Mouse (Mus musculus) stomach, embryonic 14.5 days (tissue): Measurements from ENCODE around the gene Fndc3b. TPM values are rescaled to one million over a fixed set of nuclear protein-coding genes. Genes with fewer than 3 reads are reported as not detected.

Source experiments
- ATAC-seq: fragments of 200-750 bp; cut with Nextera tagmentation; 2 replicates; pipeline ENCODE4 v1.8.0; 2017; ENCODE audit warnings: low read depth, moderate TSS enrichment; ENCODE audit not compliant: insufficient number of reproducible peaks, insufficient read depth, low FRiP score
- H3K27ac ChIP-seq: fragments of 300-500 bp; sonication (generic); 2 replicates; pipeline ENCODE4 v1.5.1; 2014; ENCODE audit warnings: mild to moderate bottlenecking, low read length, moderate library complexity, mixed read lengths
- H3K27me3 ChIP-seq: fragments of 300-500 bp; sonication (generic); 2 replicates; pipeline ENCODE4 v1.6.1; 2014; ENCODE audit warnings: low read length, control low read depth, mixed read lengths; ENCODE audit not compliant: control insufficient read depth, insufficient read depth
- H3K36me3 ChIP-seq: fragments of 300-500 bp; sonication (generic); 2 replicates; pipeline ENCODE4 v1.6.1; 2014; ENCODE audit warnings: mild to moderate bottlenecking, control low read depth, low read length, moderate library complexity, mixed read lengths; ENCODE audit not compliant: control insufficient read depth, insufficient read depth
- H3K4me1 ChIP-seq: fragments of 300-500 bp; sonication (generic); 2 replicates; pipeline ENCODE4 v1.6.1; 2014; ENCODE audit warnings: low read length, control low read depth, mixed read lengths; ENCODE audit not compliant: control insufficient read depth, insufficient read depth
- H3K4me2 ChIP-seq: fragments of 300-500 bp; sonication (generic); replicated peaks from 2 replicates; pipeline ENCODE4 v1.6.1; 2014; ENCODE audit warnings: low read depth, low read length, control low read depth
- H3K4me3 ChIP-seq: fragments of 300-500 bp; sonication (generic); 2 replicates; pipeline ENCODE4 v1.5.1; 2014; ENCODE audit warnings: low read depth, low read length, control low read depth
- H3K9ac ChIP-seq: fragments of 300-500 bp; sonication (generic); replicated peaks from 2 replicates; pipeline ENCODE4 v1.6.1; 2014; ENCODE audit warnings: low read depth, mild to moderate bottlenecking, control low read depth, low read length, moderate library complexity, mixed read lengths
- H3K9me3 ChIP-seq: fragments of 300-500 bp; sonication (generic); 2 replicates; pipeline ENCODE4 v1.6.1; 2016; ENCODE audit warnings: low read depth, low read length, control low read depth; ENCODE audit not compliant: control insufficient read depth
- WGBS: fragments of 180-500 bp; shearing (Covaris S2); extraction: QIAGEN DNeasy Blood & Tissue Kit; methylation state at CpG from one replicate; pipeline ENCODE4 v1.1.7; 2014; 5-methylcytosine and 5-hydroxymethylcytosine counted together
- polyA plus RNA-seq: library from polyadenylated mRNA; unstranded; fragments of >200 nt; fragmentation: Nextera tagmentation; extraction: Ambion mirVana; gene quantifications from 2 replicates; pipeline ENCODE4 v1.2.1, GENCODE M21; 2014

The Fndc3b gene
- polyA plus RNA-seq, 1 experiment from 2014 or later = 33.3 TPM

DNA sequence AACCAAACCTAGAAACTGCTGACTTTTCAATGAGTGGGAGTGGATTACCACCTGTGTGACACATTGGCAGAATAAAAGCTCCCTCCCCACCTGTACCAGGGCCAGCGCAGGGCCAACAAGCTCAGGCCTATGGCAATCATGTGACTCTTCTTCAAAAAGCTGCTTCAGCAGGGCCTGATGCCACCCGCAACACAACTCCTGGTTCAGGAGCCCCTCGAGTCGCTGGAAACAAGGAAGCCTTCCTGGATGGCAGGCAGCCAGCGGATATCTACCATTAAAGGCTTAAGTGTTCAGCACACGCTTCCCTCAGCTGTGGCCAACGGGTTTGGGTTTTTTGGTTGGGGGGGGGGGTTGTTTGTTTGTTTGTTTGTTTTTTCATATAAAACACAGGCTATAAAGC is 37.4 kb downstream of the Fndc3b start:
- 57% methylated on average over 7 of the region's 7 CpGs for WGBS
- Histone ChIP-seq H3K27ac (no peak overlapping the region), H3K4me1 (0 out of 2 replicates have a peak, but pooled peaks cover 4% of the 10 kb centered on the region), H3K27me3 (no peaks in the 10 kb centered on the region), H3K9me3 (no peaks in the 10 kb centered on the region), H3K36me3 (no peaks in the 10 kb centered on the region), H3K9ac (no peak overlapping the region), H3K4me2 (no peak overlapping the region), H3K4me3 (no peak overlapping the region)
- ATAC-seq = no peak

DNA sequence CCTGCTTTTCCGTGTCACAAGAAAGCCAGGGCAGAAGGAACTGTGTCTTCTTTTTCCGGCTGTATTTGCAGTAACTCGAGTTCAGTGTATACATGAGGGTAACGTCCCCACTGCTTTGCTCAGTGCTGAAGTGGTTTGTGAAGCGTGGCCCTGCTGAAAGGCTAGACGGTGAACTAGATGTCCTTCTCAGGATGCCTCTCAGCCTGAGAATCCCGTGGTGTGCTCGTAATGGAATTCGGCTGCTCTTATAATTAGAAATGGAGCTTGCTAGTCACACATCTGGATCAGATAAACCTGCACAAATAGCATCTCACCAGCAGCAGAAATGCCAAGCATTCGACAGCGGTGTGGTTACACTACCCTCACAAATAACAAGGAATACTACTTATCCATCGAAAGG is 40.7 kb downstream of the Fndc3b start:
- Histone ChIP-seq H3K9me3 (no peaks in the 10 kb centered on the region), H3K4me3 (no peak overlapping the region), H3K9ac (no peak overlapping the region), H3K27ac (no peak overlapping the region), H3K36me3 (no peaks in the 10 kb centered on the region), H3K4me2 (no peak overlapping the region), H3K27me3 (no peaks in the 10 kb centered on the region), H3K4me1 (peaks cover 5% of the 10 kb centered on the region; the same call in 1 of the 2 replicates)
- WGBS = 67% methylated on average over 12 of the region's 12 CpGs
- no peak for ATAC-seq

DNA sequence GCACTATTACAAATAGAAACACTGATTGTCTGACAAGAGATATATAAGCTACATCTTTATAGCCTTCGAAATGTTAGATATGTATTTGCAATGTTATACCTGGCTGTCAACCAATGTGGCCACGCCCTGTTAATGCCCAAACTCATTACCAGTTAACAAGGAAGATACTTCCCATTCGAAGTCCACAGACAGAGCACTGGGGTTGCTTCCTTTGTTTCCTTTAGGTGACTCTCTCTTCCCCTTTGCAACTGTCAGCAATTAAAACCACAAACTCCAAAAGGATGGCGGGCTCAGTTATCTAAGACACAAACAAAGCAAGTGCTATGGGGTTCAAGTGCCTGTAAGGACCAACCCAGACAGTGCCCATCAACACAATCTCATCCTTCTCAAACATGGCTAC is 43.8 kb downstream of the Fndc3b start:
- 85% methylated on average over 4 of the region's 4 CpGs for WGBS
- Histone ChIP-seq H3K4me3 (no peak overlapping the region), H3K27ac (no peak overlapping the region), H3K27me3 (no peaks in the 10 kb centered on the region), H3K4me1 (peaks cover 12% of the 10 kb centered on the region; the same call in 1 of the 2 replicates), H3K36me3 (no peaks in the 10 kb centered on the region), H3K9me3 (no peaks in the 10 kb centered on the region), H3K4me2 (no peak overlapping the region), H3K9ac (no peak overlapping the region)
- no peak for ATAC-seq

DNA sequence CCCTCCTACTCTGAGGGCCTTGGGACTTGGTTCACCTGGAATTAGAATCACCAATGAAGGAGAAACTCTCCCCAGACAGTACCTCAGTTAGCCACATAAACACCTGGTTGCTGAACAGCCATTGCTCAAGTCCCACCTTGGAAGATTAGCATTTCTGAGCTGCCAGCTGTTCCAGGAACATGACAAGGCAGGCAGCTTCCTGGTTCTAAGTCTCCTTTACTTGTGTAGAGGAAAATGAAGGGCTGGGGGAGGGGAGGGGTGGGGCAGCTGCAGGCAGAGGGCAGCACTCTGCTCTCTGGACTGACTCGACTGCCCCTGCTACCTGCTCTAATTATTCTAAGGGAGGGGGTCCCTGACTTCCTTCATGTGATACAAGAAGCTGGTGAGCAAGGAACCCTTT is 45.8 kb downstream of the Fndc3b start:
- Histone ChIP-seq H3K27me3 (no peaks in the 10 kb centered on the region), H3K4me2 (no peak overlapping the region), H3K36me3 (no peaks in the 10 kb centered on the region), H3K9ac (no peak overlapping the region), H3K4me3 (no peak overlapping the region), H3K9me3 (no peaks in the 10 kb centered on the region), H3K27ac (no peak overlapping the region), H3K4me1 (peaks cover 12% of the 10 kb centered on the region; the same call in 1 of the 2 replicates)
- ATAC-seq = 0 out of 2 replicates have a peak, but pooled peaks have one; percentile 53
- WGBS = 11% methylated on average over 1 of the region's 1 CpGs

DNA sequence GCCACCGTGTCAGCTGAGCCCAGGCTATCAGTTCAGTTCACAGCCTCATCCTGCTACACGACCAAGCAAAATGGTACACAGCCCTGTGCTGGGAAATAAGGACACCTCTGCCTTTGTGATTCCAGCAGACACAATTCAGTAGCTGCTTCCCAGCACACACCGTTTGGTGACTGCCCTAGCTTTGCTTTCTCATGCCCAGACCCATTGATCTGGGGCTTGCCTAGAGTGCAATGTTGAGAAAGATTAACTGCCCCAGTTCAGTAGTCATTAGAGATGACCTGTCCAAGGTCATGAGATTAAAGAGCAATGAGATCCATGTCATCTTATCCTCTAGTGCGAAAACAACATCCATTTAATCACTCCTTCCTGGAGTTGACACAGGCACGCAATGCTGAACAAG is 47.9 kb downstream of the Fndc3b start:
- ATAC-seq = no peak
- Histone ChIP-seq H3K9me3 (no peaks in the 10 kb centered on the region), H3K4me1 (peaks cover 12% of the 10 kb centered on the region; the same call in 1 of the 2 replicates), H3K9ac (no peak overlapping the region), H3K27me3 (no peaks in the 10 kb centered on the region), H3K27ac (no peak overlapping the region), H3K4me2 (no peak overlapping the region), H3K4me3 (no peak overlapping the region), H3K36me3 (no peaks in the 10 kb centered on the region)
- 50% methylated on average over 5 of the region's 5 CpGs for WGBS

DNA sequence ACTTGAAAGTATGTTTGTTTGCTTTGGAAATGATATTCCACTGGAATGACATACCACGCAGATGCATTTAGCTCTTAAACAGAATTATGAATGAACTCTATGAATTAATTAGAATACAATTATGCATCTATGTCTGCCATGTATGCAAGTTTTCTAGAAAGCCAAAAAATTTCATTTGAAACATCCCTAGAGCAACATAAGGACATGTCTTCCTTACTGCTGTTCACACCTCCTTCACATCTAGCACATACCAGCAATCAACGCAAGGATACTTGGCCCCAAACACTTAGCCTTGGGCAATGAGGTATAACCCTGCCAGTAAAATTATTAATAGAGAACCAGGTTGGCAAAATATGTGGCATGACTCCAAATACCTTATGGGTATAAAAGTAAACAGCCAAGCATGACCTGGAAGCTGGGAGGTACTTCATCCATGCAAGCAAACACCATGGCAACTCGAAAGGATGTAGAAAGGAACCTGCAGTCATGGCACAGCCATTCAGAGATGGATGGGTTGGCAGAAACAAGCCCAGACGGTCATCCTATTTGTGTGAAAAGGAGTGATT is 52.8 kb downstream of the Fndc3b start:
- ATAC-seq = no peak
- H3K9ac ChIP-seq = no peak overlapping the region
- H3K9me3 ChIP-seq = no peaks in the 10 kb centered on the region
- H3K4me1 ChIP-seq = peaks cover 17% of the 10 kb centered on the region; the same call in 1 of the 2 replicates
- H3K27me3 ChIP-seq = no peaks in the 10 kb centered on the region
- no peak overlapping the region for H3K27ac ChIP-seq
- no peaks in the 10 kb centered on the region for H3K36me3 ChIP-seq
- H3K4me3 ChIP-seq = no peak overlapping the region
- WGBS = 86% methylated on average over 4 of the region's 4 CpGs
- H3K4me2 ChIP-seq = no peak overlapping the region

DNA sequence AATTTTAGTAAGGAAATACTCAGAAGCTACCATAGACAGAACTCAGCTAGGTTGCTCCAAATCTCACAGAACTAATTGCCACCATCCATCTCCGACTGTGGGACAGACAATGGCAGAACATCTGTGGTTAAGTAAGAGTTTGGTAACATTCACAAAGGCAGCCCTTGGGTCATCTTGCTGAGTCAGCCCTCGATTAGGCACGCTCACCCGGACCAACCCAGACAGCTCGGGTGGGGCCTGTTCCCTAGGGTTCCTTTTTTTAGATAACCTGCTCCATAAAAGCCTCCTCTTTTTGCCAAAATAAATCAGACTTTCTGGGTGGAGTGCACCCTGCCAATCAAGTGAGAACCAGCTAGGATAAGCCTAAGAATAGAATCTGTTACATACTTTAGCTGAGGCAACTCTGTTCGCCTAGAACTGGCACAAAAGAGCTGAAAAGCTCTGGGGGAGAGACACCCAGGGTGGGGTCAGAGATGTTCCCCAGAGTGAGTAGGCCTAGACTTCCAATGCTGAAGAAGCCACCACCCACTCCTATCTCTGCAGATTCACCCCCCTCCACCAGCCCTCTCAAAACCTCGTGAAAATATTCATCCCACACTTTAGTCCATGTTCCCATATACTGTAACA is 54.2 kb downstream of the Fndc3b start:
- H3K4me2 ChIP-seq = no peak overlapping the region
- no peak overlapping the region for H3K9ac ChIP-seq
- no peak overlapping the region for H3K27ac ChIP-seq
- WGBS = 53% methylated on average over 7 of the region's 7 CpGs
- H3K36me3 ChIP-seq = no peaks in the 10 kb centered on the region
- no peak for ATAC-seq
- H3K4me1 ChIP-seq = peaks cover 25% of the 10 kb centered on the region
- H3K27me3 ChIP-seq = no peaks in the 10 kb centered on the region
- H3K4me3 ChIP-seq = no peak overlapping the region
- no peaks in the 10 kb centered on the region for H3K9me3 ChIP-seq

DNA sequence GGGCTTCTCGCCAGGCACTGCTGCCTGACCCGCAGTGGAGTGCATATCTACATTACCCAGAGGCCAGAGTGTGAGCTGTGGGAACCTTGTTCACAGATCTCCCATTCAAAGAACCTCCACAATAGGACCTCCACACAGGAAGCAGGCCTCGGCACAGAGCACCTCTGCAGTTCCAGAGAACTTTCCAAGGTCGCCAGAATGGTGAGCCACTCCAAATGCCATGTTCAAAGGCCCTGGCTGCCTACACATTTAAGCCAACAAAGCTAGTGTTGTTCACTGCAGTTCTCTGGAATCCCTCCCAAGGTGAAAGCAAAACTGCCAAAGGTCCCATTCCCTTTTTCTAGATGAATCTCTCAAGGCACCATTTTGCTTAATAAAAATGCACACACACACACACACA is 55.4 kb downstream of the Fndc3b start:
- Histone ChIP-seq H3K4me2 (no peak overlapping the region), H3K27ac (no peak overlapping the region)
- WGBS = 70% methylated on average over 4 of the region's 4 CpGs

DNA sequence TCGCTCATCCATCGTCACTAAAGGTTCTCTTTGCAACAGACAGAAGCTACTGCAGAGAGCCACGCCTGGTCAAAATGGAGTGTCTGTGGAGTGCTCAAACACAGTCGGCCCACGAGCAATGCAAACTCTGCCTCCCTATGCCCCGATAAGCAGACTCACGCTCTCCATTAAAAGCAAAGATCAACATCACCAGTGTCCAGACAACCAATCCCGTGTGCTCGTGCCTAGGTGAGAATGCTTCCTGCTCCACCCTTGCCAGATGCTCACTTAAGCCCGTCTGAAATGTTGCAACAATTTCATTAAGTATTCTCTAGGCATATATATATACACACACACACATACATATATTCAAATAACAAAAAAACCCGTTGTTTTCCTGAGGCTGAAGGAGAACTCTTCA is 56.1 kb downstream of the Fndc3b start:
- H3K4me1 ChIP-seq = peaks cover 28% of the 10 kb centered on the region
- no peak for ATAC-seq

More for the DNA sequence above, 55.4 kb downstream of the Fndc3b start:
- Histone ChIP-seq H3K4me1 (peaks cover 28% of the 10 kb centered on the region), H3K4me3 (no peak overlapping the region), H3K9ac (no peak overlapping the region), H3K36me3 (no peaks in the 10 kb centered on the region), H3K9me3 (no peaks in the 10 kb centered on the region), H3K27me3 (no peaks in the 10 kb centered on the region)
- ATAC-seq = no peak

More for the DNA sequence above, 56.1 kb downstream of the Fndc3b start:
- H3K36me3 ChIP-seq = no peaks in the 10 kb centered on the region
- no peaks in the 10 kb centered on the region for H3K9me3 ChIP-seq
- no peak overlapping the region for H3K4me2 ChIP-seq
- H3K4me3 ChIP-seq = no peak overlapping the region
- WGBS = 83% methylated on average over 11 of the region's 11 CpGs
- no peak overlapping the region for H3K9ac ChIP-seq
- H3K27ac ChIP-seq = no peak overlapping the region
- no peaks in the 10 kb centered on the region for H3K27me3 ChIP-seq
